Mouse (Mus musculus) myocyte (in vitro differentiated cells): ENCODE data around the gene Sema3a. TPM values are rescaled to one million over a fixed set of nuclear protein-coding genes. Genes with fewer than 3 reads are reported as not detected.
A peak's percentile ranks its signal among the peaks of the same experiment; 100 is the strongest.

Source experiments
- H3K27me3 ChIP-seq: one replicate; pipeline ENCODE4 v1.6.1; 2011; ENCODE audit not compliant: control insufficient read depth, insufficient read depth, insufficient read length
- H3K36me3 ChIP-seq: one replicate; pipeline ENCODE4 v1.6.1; 2011; ENCODE audit not compliant: control insufficient read depth, insufficient read depth
- H3K4me2 ChIP-seq: one replicate; pipeline ENCODE4 v1.6.1; 2011; ENCODE audit warnings: low read depth, control low read depth
- H3K4me3 ChIP-seq: one replicate; pipeline ENCODE4 v1.5.1; 2011; ENCODE audit warnings: mild to moderate bottlenecking, control low read depth, moderate library complexity
- H3K79me2 ChIP-seq: one replicate; pipeline ENCODE4 v1.6.1; 2011; ENCODE audit not compliant: control insufficient read depth, insufficient read depth
- H3ac ChIP-seq: one replicate; pipeline ENCODE4 v1.6.1; 2011; ENCODE audit not compliant: control insufficient read depth, insufficient read length
- CEBPB ChIP-seq: IDR thresholded peaks from 2 replicates; pipeline ENCODE4 v1.6.1; 2011; ENCODE audit warnings: mild to moderate bottlenecking, moderate library complexity; ENCODE audit not compliant: poor library complexity, insufficient read depth, severe bottlenecking
- E2F4 ChIP-seq: IDR thresholded peaks from one replicate; pipeline ENCODE4 v1.6.1; 2011; ENCODE audit warnings: mild to moderate bottlenecking, control low read depth, moderate library complexity; ENCODE audit not compliant: insufficient read depth
- MAX ChIP-seq: IDR thresholded peaks from one replicate; pipeline ENCODE4 v1.6.1; 2011; ENCODE audit warnings: low read depth, mild to moderate bottlenecking, control low read depth
- MYOD1 ChIP-seq, 3 experiments: IDR thresholded peaks; one replicate each; pipeline ENCODE4 v1.6.1; 2011; ENCODE audit warnings: control low read depth in 2 of 3, low read depth in 2 of 3, mild to moderate bottlenecking in 2 of 3, moderate library complexity in 1 of 3; ENCODE audit not compliant: insufficient read length in 2 of 3, control insufficient read depth in 1 of 3
- MYOG ChIP-seq, 3 experiments: IDR thresholded peaks; one replicate each; pipeline ENCODE4 v1.6.1; 2011; ENCODE audit warnings: control low read depth in 2 of 3, low read depth in 2 of 3, mild to moderate bottlenecking in 2 of 3; ENCODE audit not compliant: insufficient read length in 2 of 3, control insufficient read depth in 1 of 3, insufficient read depth in 1 of 3
- POLR2A ChIP-seq: IDR thresholded peaks from one replicate; pipeline ENCODE4 v1.6.1; 2011; ENCODE audit warnings: low read depth, mild to moderate bottlenecking, control low read depth, moderate library complexity; ENCODE audit not compliant: insufficient read length
- POLR2AphosphoS2 ChIP-seq: IDR thresholded peaks from one replicate; pipeline ENCODE4 v1.6.1; 2011; ENCODE audit warnings: low read depth, control low read depth; ENCODE audit not compliant: insufficient read length
- REST ChIP-seq: IDR thresholded peaks from one replicate; pipeline ENCODE4 v1.6.1; 2011; ENCODE audit warnings: mild to moderate bottlenecking, control low read depth, moderate library complexity; ENCODE audit not compliant: insufficient read depth, insufficient read length
- SRF ChIP-seq: IDR thresholded peaks from one replicate; pipeline ENCODE4 v1.6.1; 2011; ENCODE audit warnings: low read depth; ENCODE audit not compliant: control insufficient read depth, insufficient read length
- TCF12 ChIP-seq: IDR thresholded peaks from one replicate; pipeline ENCODE4 v1.6.1; 2011; ENCODE audit warnings: mild to moderate bottlenecking, control low read depth; ENCODE audit not compliant: poor library complexity, insufficient read depth, severe bottlenecking
- TCF3 ChIP-seq: IDR thresholded peaks from one replicate; pipeline ENCODE4 v1.6.1; 2011; ENCODE audit warnings: low read depth, control low read depth; ENCODE audit not compliant: insufficient read length
- USF1 ChIP-seq: IDR thresholded peaks from one replicate; pipeline ENCODE4 v1.6.1; 2011; ENCODE audit warnings: low read depth, mild to moderate bottlenecking, control low read depth, moderate library complexity
- polyA plus RNA-seq: library from polyadenylated mRNA; unstranded; fragments of >200 nt; fragmentation: generic; extraction: Trizol; gene quantifications from one replicate; pipeline ENCODE4 v1.2.1, GENCODE M21; 2012; ENCODE audit warnings: missing spikeins

The Sema3a gene
- polyA plus RNA-seq, 1 experiment: 7.2 TPM

- Histone ChIP-seq H3K4me2 (no peak overlapping the region), H3K79me2 (no peaks in the 10 kb centered on the region), H3K27me3 (no peaks in the 10 kb centered on the region), H3K36me3 (no peaks in the 10 kb centered on the region), H3K4me3 (no peak overlapping the region), H3ac (no peak overlapping the region)
- TF ChIP-seq MYOD1 (IDR thresholded peaks at IDR 0.05; ENCODE audit: control insufficient read depth in 1 of 3, insufficient read length in 2 of 3, low read depth in 2 of 3): no peak
- no peak for TF ChIP-seq MYOG (IDR thresholded peaks at IDR 0.05; ENCODE audit: control insufficient read depth in 1 of 3, insufficient read depth in 1 of 3, insufficient read length in 2 of 3, low read depth in 2 of 3)
- no peak for TF ChIP-seq TCF3
- TF ChIP-seq MAX: no peak
- no peak for TF ChIP-seq SRF
- TF ChIP-seq POLR2A: no peak
- no peak for TF ChIP-seq CEBPB
- TF ChIP-seq E2F4: no peak
- TF ChIP-seq REST: no peak
- TF ChIP-seq USF1: no peak
- TF ChIP-seq POLR2AphosphoS2: no peak
- no peak for TF ChIP-seq TCF12
Measured at GRCm38 (mm10) chr5:13615907-13616306, 490.7 kb downstream of the Sema3a start.

- Histone ChIP-seq H3K36me3 (no peaks in the 10 kb centered on the region), H3K4me2 (no peak overlapping the region), H3K4me3 (no peak overlapping the region), H3K27me3 (no peaks in the 10 kb centered on the region), H3ac (no peak overlapping the region), H3K79me2 (no peaks in the 10 kb centered on the region)
- no peak for TF ChIP-seq E2F4
- TF ChIP-seq MYOD1 (IDR thresholded peaks at IDR 0.05; ENCODE audit: control insufficient read depth in 1 of 3, insufficient read length in 2 of 3, low read depth in 2 of 3): no peak
- TF ChIP-seq POLR2AphosphoS2: no peak
- TF ChIP-seq TCF12: no peak
- TF ChIP-seq MYOG (IDR thresholded peaks at IDR 0.05; ENCODE audit: control insufficient read depth in 1 of 3, insufficient read depth in 1 of 3, insufficient read length in 2 of 3, low read depth in 2 of 3): no peak
- TF ChIP-seq TCF3: no peak
- TF ChIP-seq POLR2A: no peak
- TF ChIP-seq MAX: no peak
- TF ChIP-seq USF1: no peak
- TF ChIP-seq REST: no peak
Measured at GRCm38 (mm10) chr5:13622578-13622977, 497.4 kb downstream of the Sema3a start.

- H3ac ChIP-seq: no peak overlapping the region
- TF ChIP-seq MAX: no peak
- TF ChIP-seq REST: no peak
- TF ChIP-seq TCF12: no peak
- no peak overlapping the region for H3K4me2 ChIP-seq
- no peaks in the 10 kb centered on the region for H3K36me3 ChIP-seq
- H3K4me3 ChIP-seq: no peak overlapping the region
- no peaks in the 10 kb centered on the region for H3K27me3 ChIP-seq
- H3K79me2 ChIP-seq: no peaks in the 10 kb centered on the region
Measured at GRCm38 (mm10) chr5:13624754-13625153, 499.5 kb downstream of the Sema3a start.

- Histone ChIP-seq H3K79me2 (no peaks in the 10 kb centered on the region), H3ac (no peak overlapping the region), H3K4me3 (no peak overlapping the region), H3K36me3 (no peaks in the 10 kb centered on the region), H3K4me2 (no peak overlapping the region), H3K27me3 (no peaks in the 10 kb centered on the region)
- TF ChIP-seq REST: no peak
- no peak for TF ChIP-seq MAX
- TF ChIP-seq MYOG (IDR thresholded peaks at IDR 0.05; ENCODE audit: control insufficient read depth in 1 of 3, insufficient read depth in 1 of 3, insufficient read length in 2 of 3, low read depth in 2 of 3): no peak
- TF ChIP-seq USF1: no peak
- no peak for TF ChIP-seq CEBPB
- no peak for TF ChIP-seq SRF
- TF ChIP-seq POLR2AphosphoS2: no peak
- no peak for TF ChIP-seq E2F4
- no peak for TF ChIP-seq TCF3
- TF ChIP-seq MYOD1 (IDR thresholded peaks at IDR 0.05; ENCODE audit: control insufficient read depth in 1 of 3, insufficient read length in 2 of 3, low read depth in 2 of 3): no peak
- TF ChIP-seq TCF12: no peak
- no peak for TF ChIP-seq POLR2A
Measured at GRCm38 (mm10) chr5:13626093-13626492, 500.9 kb downstream of the Sema3a start.

GRCm38 (mm10) chr5:13628606-13629311 lies 503.5 kb downstream of the Sema3a start:
- H3K27me3 ChIP-seq: no peaks in the 10 kb centered on the region
- peak overlapping the region; percentile 81 for H3K4me2 ChIP-seq
- no peaks in the 10 kb centered on the region for H3K79me2 ChIP-seq
- no peak overlapping the region for H3ac ChIP-seq
- peak overlapping the region; percentile 8 for H3K4me3 ChIP-seq
- H3K36me3 ChIP-seq: no peaks in the 10 kb centered on the region
- TF ChIP-seq REST (no peak), POLR2AphosphoS2 (no peak), E2F4 (no peak), TCF12 (no peak), CEBPB (no peak), MYOD1 (IDR thresholded peaks at IDR 0.05; ENCODE audit: control insufficient read depth in 1 of 3, insufficient read length in 2 of 3, low read depth in 2 of 3) (no peak), MYOG (IDR thresholded peaks at IDR 0.05; ENCODE audit: control insufficient read depth in 1 of 3, insufficient read depth in 1 of 3, insufficient read length in 2 of 3, low read depth in 2 of 3) (no peak), SRF (no peak), MAX (no peak), USF1 (no peak), TCF3 (no peak), POLR2A (no peak)
